Mouse (Mus musculus): Measurements from ENCODE around the gene Col25a1. TPM values are rescaled to one million over a fixed set of nuclear protein-coding genes. Genes with fewer than 3 reads are reported as not detected.

Gene Col25a1
- polyA plus RNA-seq, 1 experiment from 2014 or later: 2.6 TPM

DNA sequence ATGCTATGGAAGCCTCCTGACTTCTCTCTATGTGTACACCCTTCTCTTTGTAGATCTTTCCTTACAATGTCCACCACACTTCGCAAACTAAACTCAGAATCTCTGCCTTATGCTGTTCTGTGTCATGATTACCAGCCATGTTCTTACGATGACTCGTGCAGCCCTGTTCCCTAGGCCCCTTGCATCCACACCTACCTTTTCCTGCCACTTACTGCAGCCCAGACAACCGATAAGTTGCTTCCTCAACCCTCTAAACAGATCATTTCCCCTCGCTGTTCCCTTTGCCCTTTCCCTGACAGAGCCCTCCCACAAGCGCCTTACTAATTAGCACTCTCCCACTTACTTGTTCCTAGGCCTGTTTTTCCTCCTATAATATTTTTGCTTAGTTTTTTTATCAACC lies 275.9 kb downstream of the Col25a1 start:
- Histone ChIP-seq H3K9me3 (replicated peaks) (no peaks in the 10 kb centered on the region), H3K27ac (ENCODE audit: poor library complexity, severe bottlenecking) (no peak overlapping the region), H3K36me3 (no peaks in the 10 kb centered on the region), H3K4me3 (no peak overlapping the region), H3K27me3 (replicated peaks) (no peaks in the 10 kb centered on the region), H3K4me1 (replicated peaks) (0 out of 2 replicates have a peak, but pooled peaks cover 6% of the 10 kb centered on the region), H3K4me2 (no peak overlapping the region), H3K9ac (no peak overlapping the region)
- no peak for ATAC-seq (ENCODE audit: insufficient number of reproducible peaks, low FRiP score)
- WGBS: 35% methylated on average over 6 of the region's 6 CpGs

- H3K4me2 ChIP-seq: no peak overlapping the region
- H3K9me3 ChIP-seq (replicated peaks): no peaks in the 10 kb centered on the region
- no peak for ATAC-seq (ENCODE audit: insufficient number of reproducible peaks, low FRiP score)
- no peak overlapping the region for H3K9ac ChIP-seq
- no peaks in the 10 kb centered on the region for H3K27me3 ChIP-seq (replicated peaks)
- H3K4me3 ChIP-seq: no peak overlapping the region
- no peaks in the 10 kb centered on the region for H3K36me3 ChIP-seq
- 37% methylated on average over 4 of the region's 4 CpGs for WGBS
- H3K4me1 ChIP-seq (replicated peaks): no peaks in the 10 kb centered on the region
- H3K27ac ChIP-seq (ENCODE audit: poor library complexity, severe bottlenecking): no peak overlapping the region
Measured at GRCm38 (mm10) chr3:130413239-130413638, 281.9 kb downstream of the Col25a1 start.

GRCm38 (mm10) chr3:130418951-130419350 lies 287.6 kb downstream of the Col25a1 start:
- H3K27ac ChIP-seq (ENCODE audit: poor library complexity, severe bottlenecking): no peak overlapping the region
- no peak overlapping the region for H3K4me2 ChIP-seq
- 82% methylated on average over 9 of the region's 9 CpGs for WGBS
- ATAC-seq (ENCODE audit: insufficient number of reproducible peaks, low FRiP score): no peak
- no peak overlapping the region for H3K9ac ChIP-seq
- no peaks in the 10 kb centered on the region for H3K9me3 ChIP-seq (replicated peaks)
- H3K4me3 ChIP-seq: no peak overlapping the region
- H3K27me3 ChIP-seq (replicated peaks): no peaks in the 10 kb centered on the region
- no peaks in the 10 kb centered on the region for H3K4me1 ChIP-seq (replicated peaks)
- no peaks in the 10 kb centered on the region for H3K36me3 ChIP-seq

DNA sequence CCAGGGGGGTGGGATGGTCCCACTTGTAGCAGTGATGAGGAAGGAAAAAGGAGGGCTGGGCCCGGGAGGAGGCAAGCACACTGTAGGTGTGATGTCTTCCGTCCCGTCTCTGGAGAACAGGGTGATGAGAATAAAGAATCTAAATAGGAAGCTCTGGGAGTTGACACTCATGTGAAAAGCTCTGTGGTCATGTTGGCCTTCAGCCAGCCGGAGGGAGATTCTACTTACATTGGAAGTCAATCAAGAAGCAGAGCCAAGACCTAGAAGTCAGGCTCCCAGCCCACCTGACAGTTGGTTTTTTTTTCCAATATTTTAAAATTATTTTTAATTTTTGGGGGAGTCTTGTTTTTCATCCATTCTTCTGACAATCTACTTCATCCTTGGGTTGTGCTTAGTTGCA lies 297.5 kb downstream of the Col25a1 start:
- H3K4me3 ChIP-seq: no peak overlapping the region
- H3K4me1 ChIP-seq (replicated peaks): no peaks in the 10 kb centered on the region
- H3K4me2 ChIP-seq: no peak overlapping the region
- no peaks in the 10 kb centered on the region for H3K27me3 ChIP-seq (replicated peaks)
- 79% methylated on average over 4 of the region's 4 CpGs for WGBS
- no peak overlapping the region for H3K27ac ChIP-seq (ENCODE audit: poor library complexity, severe bottlenecking)
- no peak overlapping the region for H3K9ac ChIP-seq
- ATAC-seq (ENCODE audit: insufficient number of reproducible peaks, low FRiP score): no peak
- H3K36me3 ChIP-seq: no peaks in the 10 kb centered on the region
- H3K9me3 ChIP-seq (replicated peaks): no peaks in the 10 kb centered on the region

DNA sequence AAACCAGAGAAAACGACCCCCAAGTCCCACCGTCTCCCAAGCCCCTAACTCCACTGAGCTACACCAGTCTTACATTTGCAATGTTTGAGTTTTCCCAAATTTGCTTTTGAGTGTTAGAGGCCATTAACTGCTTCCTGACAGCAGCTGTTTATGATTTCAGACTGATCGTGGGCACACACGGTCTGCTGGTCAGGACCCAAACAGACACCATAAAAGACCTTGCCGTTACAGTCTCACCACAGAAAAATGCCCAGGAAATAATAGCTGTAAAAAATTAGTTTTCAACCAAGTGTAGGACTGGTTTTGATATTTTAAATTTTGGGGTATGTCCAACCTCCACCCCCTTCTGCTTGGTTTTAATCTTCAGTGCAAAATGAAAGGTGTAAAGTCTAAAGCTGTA lies 298.8 kb downstream of the Col25a1 start:
- H3K27ac ChIP-seq (ENCODE audit: poor library complexity, severe bottlenecking): no peak overlapping the region
- 81% methylated on average over 5 of the region's 5 CpGs for WGBS
- no peaks in the 10 kb centered on the region for H3K36me3 ChIP-seq
- ATAC-seq (ENCODE audit: insufficient number of reproducible peaks, low FRiP score): no peak
- no peak overlapping the region for H3K4me2 ChIP-seq
- H3K4me3 ChIP-seq: no peak overlapping the region
- no peaks in the 10 kb centered on the region for H3K9me3 ChIP-seq (replicated peaks)
- H3K27me3 ChIP-seq (replicated peaks): no peaks in the 10 kb centered on the region
- no peaks in the 10 kb centered on the region for H3K4me1 ChIP-seq (replicated peaks)
- H3K9ac ChIP-seq: no peak overlapping the region

GRCm38 (mm10) chr3:130432818-130433217 lies 301.5 kb downstream of the Col25a1 start:
- Histone ChIP-seq H3K4me2 (no peak overlapping the region), H3K27me3 (replicated peaks) (no peaks in the 10 kb centered on the region), H3K4me3 (no peak overlapping the region), H3K36me3 (no peaks in the 10 kb centered on the region), H3K9ac (no peak overlapping the region), H3K4me1 (replicated peaks) (no peaks in the 10 kb centered on the region), H3K27ac (ENCODE audit: poor library complexity, severe bottlenecking) (no peak overlapping the region), H3K9me3 (replicated peaks) (no peaks in the 10 kb centered on the region)
- no peak for ATAC-seq (ENCODE audit: insufficient number of reproducible peaks, low FRiP score)
- WGBS: 58% methylated on average over 5 of the region's 5 CpGs

DNA sequence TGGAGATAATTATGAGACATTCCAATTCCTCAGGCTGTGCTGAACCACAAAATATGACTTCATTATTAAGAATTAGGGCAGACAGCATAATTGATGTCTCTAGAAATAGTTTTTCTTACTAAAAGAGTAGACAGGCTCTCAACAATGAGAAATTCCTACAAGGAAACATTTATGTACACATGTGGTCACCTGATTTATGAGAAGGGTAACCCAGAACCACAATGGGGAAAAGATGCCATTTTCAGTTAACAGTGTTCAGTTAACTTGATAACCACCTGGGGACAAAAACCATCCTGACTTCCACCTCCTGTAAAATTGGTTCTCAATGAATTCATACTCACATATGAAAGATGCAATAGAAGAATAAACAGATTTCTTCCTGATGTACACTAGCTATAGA lies 305.7 kb downstream of the Col25a1 start:
- Histone ChIP-seq H3K9ac (no peak overlapping the region), H3K36me3 (no peaks in the 10 kb centered on the region), H3K4me3 (no peak overlapping the region), H3K27me3 (replicated peaks) (no peaks in the 10 kb centered on the region), H3K4me1 (replicated peaks) (no peaks in the 10 kb centered on the region), H3K27ac (ENCODE audit: poor library complexity, severe bottlenecking) (no peak overlapping the region), H3K4me2 (no peak overlapping the region), H3K9me3 (replicated peaks) (no peaks in the 10 kb centered on the region)
- no peak for ATAC-seq (ENCODE audit: insufficient number of reproducible peaks, low FRiP score)

DNA sequence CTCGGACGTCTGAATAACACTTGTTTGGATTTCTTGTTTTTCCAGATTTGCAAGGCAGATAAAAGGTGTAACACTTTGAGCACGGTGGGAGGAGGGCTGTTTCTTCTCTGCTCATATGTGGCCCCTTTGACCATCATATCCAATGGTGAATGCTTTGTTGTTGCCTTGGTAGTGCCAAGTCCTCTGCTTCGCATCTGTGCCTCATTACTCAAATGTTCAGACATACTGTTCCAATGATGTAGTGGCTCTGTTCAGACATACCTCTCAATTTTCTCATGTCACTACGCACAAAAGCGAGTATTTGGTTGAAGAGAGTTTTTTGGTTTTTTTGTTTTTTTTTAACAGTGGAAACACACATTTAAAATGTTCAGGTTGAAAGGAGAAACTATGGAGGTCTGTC lies 308.5 kb downstream of the Col25a1 start:
- H3K4me1 ChIP-seq (replicated peaks): no peaks in the 10 kb centered on the region
- H3K9me3 ChIP-seq (replicated peaks): no peaks in the 10 kb centered on the region
- H3K36me3 ChIP-seq: no peaks in the 10 kb centered on the region
- H3K4me3 ChIP-seq: no peak overlapping the region
- no peak overlapping the region for H3K27ac ChIP-seq (ENCODE audit: poor library complexity, severe bottlenecking)
- H3K27me3 ChIP-seq (replicated peaks): no peaks in the 10 kb centered on the region
- H3K9ac ChIP-seq: no peak overlapping the region
- ATAC-seq (ENCODE audit: insufficient number of reproducible peaks, low FRiP score): no peak
- H3K4me2 ChIP-seq: no peak overlapping the region
- 84% methylated on average over 6 of the region's 6 CpGs for WGBS

DNA sequence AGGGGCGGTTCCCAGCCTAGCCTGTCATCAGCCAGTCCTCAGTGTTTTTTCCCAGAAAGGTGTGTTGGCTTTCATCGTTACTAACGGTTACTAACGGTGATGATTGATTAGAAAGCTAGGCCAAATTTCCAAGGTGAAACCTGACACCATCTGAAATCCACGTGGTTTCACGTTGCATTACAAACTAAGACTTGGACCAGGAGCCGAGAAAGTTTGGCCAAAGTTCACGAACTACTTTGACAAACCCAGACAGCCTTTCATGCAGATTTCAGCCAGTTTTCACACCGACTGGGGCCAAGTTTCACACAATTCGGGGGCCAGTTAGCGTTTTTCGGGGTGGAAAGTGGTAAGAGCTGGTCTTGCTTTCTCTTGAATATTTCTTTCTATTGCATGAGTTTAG lies 309.4 kb downstream of the Col25a1 start:
- no peaks in the 10 kb centered on the region for H3K4me1 ChIP-seq (replicated peaks)
- ATAC-seq (ENCODE audit: insufficient number of reproducible peaks, low FRiP score): no peak
- no peaks in the 10 kb centered on the region for H3K36me3 ChIP-seq
- no peak overlapping the region for H3K27ac ChIP-seq (ENCODE audit: poor library complexity, severe bottlenecking)
- 45% methylated on average over 12 of the region's 12 CpGs for WGBS
- H3K4me3 ChIP-seq: no peak overlapping the region
- H3K27me3 ChIP-seq (replicated peaks): no peaks in the 10 kb centered on the region
- no peak overlapping the region for H3K4me2 ChIP-seq
- no peak overlapping the region for H3K9ac ChIP-seq
- no peaks in the 10 kb centered on the region for H3K9me3 ChIP-seq (replicated peaks)

DNA sequence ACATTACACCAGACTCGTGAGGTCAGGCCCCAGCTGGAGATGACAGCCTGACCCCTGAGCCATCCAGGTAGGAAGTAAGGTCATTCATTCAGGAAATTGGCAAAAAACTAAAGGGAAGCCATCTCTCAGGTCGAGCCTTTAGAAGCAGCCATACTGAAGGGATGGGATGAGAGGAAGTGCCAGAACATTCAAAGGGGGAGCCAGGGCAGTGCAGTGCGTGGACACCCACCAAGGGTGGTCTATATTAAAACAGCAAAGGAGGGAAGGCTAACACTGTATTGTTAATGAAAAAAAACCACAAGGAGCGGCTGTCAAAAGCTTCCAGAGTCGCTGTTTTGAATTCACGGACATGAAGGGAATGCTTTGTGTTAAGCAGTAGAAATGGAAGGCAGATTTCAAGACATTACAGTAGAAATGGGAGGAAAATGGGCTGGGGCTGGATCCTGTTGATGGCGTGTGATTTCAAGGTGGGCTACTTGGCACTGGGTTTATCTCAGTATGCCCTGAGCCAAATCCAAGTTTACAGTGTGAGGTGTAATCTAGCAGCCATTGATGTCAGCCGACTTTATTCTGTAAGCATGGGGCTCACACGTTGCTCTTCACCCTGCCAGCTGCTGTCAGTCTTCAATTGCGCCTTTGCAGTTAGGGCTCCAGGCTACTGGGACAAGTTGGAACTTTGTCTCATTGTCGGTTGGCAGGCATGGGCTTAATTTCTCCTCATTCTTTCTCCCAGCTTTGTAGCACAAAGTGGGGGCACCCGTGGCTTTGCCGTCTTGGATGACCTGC lies 312.7 kb downstream of the Col25a1 start:
- no peak overlapping the region for H3K27ac ChIP-seq (ENCODE audit: poor library complexity, severe bottlenecking)
- WGBS: 59% methylated on average over 13 of the region's 13 CpGs
- no peak for ATAC-seq (ENCODE audit: insufficient number of reproducible peaks, low FRiP score)

DNA sequence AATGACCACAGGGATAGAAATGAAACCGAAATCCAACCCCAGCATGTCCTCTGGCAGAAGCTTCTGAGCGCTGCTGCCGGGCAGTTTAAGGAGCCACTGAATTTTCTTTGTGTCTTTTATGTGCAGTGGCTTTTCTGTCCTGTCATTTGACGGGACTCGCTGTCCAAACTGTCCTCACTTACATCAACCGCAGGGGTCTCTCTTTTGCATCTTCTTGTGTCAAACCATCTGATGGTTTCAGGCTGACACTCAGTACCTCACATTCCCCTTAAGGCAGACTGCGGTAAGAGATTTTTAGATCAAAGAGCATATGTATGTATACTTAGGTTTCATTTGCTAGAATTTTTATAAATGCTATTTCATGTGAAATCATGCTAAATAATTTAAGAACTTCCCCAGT lies 318.6 kb downstream of the Col25a1 start:
- ATAC-seq (ENCODE audit: insufficient number of reproducible peaks, low FRiP score): no peak
- no peaks in the 10 kb centered on the region; the same call in 1 of the 2 replicates for H3K9me3 ChIP-seq (replicated peaks)
- no peaks in the 10 kb centered on the region for H3K36me3 ChIP-seq
- 83% methylated on average over 7 of the region's 7 CpGs for WGBS
- no peaks in the 10 kb centered on the region for H3K4me1 ChIP-seq (replicated peaks)
- no peak overlapping the region for H3K27ac ChIP-seq (ENCODE audit: poor library complexity, severe bottlenecking)
- no peak overlapping the region for H3K9ac ChIP-seq
- no peak overlapping the region for H3K4me2 ChIP-seq
- H3K4me3 ChIP-seq: no peak overlapping the region
- H3K27me3 ChIP-seq (replicated peaks): no peaks in the 10 kb centered on the region

More for the DNA sequence above, 312.7 kb downstream of the Col25a1 start:
- Histone ChIP-seq H3K4me3 (no peak overlapping the region), H3K4me1 (replicated peaks) (no peaks in the 10 kb centered on the region), H3K4me2 (no peak overlapping the region), H3K9ac (no peak overlapping the region), H3K36me3 (no peaks in the 10 kb centered on the region), H3K9me3 (replicated peaks) (no peaks in the 10 kb centered on the region), H3K27me3 (replicated peaks) (no peaks in the 10 kb centered on the region)

DNA sequence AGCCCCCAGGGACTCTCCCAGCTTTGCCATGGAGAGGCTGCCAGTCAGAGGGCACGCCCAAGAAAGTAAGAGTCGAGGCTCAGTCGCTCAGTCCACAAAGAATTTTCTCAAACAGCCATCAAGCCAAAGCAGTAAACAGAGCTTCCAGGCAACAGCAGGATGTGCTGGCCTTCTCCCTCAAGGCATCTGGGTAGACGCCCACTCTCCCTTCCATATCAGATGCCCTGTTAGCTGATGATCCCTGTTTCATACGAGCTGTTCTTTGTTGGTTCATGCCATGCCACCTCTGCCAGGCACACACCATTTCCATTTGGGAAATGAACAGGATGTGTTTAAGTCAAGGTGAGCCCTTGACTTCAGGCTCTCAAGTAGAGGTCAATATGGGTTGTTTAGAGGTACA lies 334.1 kb downstream of the Col25a1 start:
- H3K4me2 ChIP-seq: no peak overlapping the region
- no peaks in the 10 kb centered on the region for H3K27me3 ChIP-seq (replicated peaks)
- no peaks in the 10 kb centered on the region for H3K4me1 ChIP-seq (replicated peaks)
- H3K4me3 ChIP-seq: no peak overlapping the region
- WGBS: 74% methylated on average over 5 of the region's 5 CpGs
- H3K36me3 ChIP-seq: peaks cover 4% of the 10 kb centered on the region; the same call in 1 of the 2 replicates
- no peak for ATAC-seq (ENCODE audit: insufficient number of reproducible peaks, low FRiP score)
- no peak overlapping the region for H3K27ac ChIP-seq (ENCODE audit: poor library complexity, severe bottlenecking)
- peaks cover 5% of the 10 kb centered on the region; the same call in 1 of the 2 replicates for H3K9me3 ChIP-seq (replicated peaks)
- H3K9ac ChIP-seq: no peak overlapping the region

Measured in heart, embryonic 12.5 days (tissue).